Mouse (Mus musculus) left cerebral cortex, adult 18-20 months (tissue): ENCODE measurements around the gene Hsd17b6. TPM values are rescaled to one million over a fixed set of nuclear protein-coding genes. Genes with fewer than 3 reads are reported as not detected.

Experiments
- DNase-seq, 2 experiments: peaks; one replicate each; pipeline ENCODE4 v3.0.0; 2021 to 2022; ENCODE audit warnings: low spot score in 2 of 2, mixed read lengths in 1 of 2
- total RNA-seq, 2 experiments: library from RNA; stranded (reverse); gene quantifications; 2 replicates each; pipeline ENCODE4 v1.2.3; 2021

Hsd17b6 gene
- total RNA-seq, 2 experiments from 2014 or later = not detected

- peak; percentile 16 to 34 for DNase-seq
Measured at GRCm38 (mm10) chr10:127945432-127946064, 61.9 kb downstream of the Hsd17b6 start.

Other genes with a start within 250 kb of the Hsd17b6 start
- gene Rdh1, start 247.9 kb downstream of the Hsd17b6 start, total RNA-seq = under 1 TPM in 1 of 2 experiments, not detected in 1; 0.19 TPM
- gene Rdh16f1, start 247.8 kb downstream of the Hsd17b6 start, total RNA-seq = not detected
- under 1 TPM; 0.30 to 0.65 TPM for gene Rdh9, start 231.2 kb downstream of the Hsd17b6 start, total RNA-seq
- under 1 TPM; 0.23 to 0.28 TPM for gene Rdh16, start 206.5 kb downstream of the Hsd17b6 start, total RNA-seq
- gene Rdh19, start 157.7 kb downstream of the Hsd17b6 start, total RNA-seq = not detected
- not detected for gene Rdh16f2, start 141.1 kb downstream of the Hsd17b6 start, total RNA-seq
- not detected for gene Rdh7, start 118.8 kb downstream of the Hsd17b6 start, total RNA-seq
- not detected for gene Sdr9c7, start 109.1 kb downstream of the Hsd17b6 start, total RNA-seq
- 1 to 10 TPM; 8.9 to 9.1 TPM for gene Prim1, start 7.6 kb upstream of the Hsd17b6 start, total RNA-seq
- 100 to 1,000 TPM; 337 to 359 TPM for gene Naca, start 28.0 kb upstream of the Hsd17b6 start, total RNA-seq
- gene Ptges3, start 51.3 kb upstream of the Hsd17b6 start, total RNA-seq = 100 to 1,000 TPM; 137 to 142 TPM
- 1,000 to 10,000 TPM; 1,718 to 1,797 TPM for gene Atp5b, start 75.7 kb upstream of the Hsd17b6 start, total RNA-seq
- gene Baz2a, start 84.0 kb upstream of the Hsd17b6 start, total RNA-seq = 10 to 100 TPM; 40.3 to 40.4 TPM
- 10 to 100 TPM; 14.9 to 15.4 TPM for gene Rbms2, start 172.7 kb upstream of the Hsd17b6 start, total RNA-seq
- 10 to 100 TPM; 33.0 to 39.9 TPM for gene Gls2, start 186.8 kb upstream of the Hsd17b6 start, total RNA-seq
- gene Spryd4, start 204.2 kb upstream of the Hsd17b6 start, total RNA-seq = 10 to 100 TPM; 10.4 to 10.8 TPM
- gene Mip, start 218.2 kb upstream of the Hsd17b6 start, total RNA-seq = not detected
- gene Timeless, start 224.5 kb upstream of the Hsd17b6 start, total RNA-seq = 1 to 10 TPM; 7.0 to 9.2 TPM
- gene Apon, start 246.5 kb upstream of the Hsd17b6 start, total RNA-seq = not detected